Mouse (Mus musculus): Measurements from ENCODE around the gene Zmiz1.

DNA sequence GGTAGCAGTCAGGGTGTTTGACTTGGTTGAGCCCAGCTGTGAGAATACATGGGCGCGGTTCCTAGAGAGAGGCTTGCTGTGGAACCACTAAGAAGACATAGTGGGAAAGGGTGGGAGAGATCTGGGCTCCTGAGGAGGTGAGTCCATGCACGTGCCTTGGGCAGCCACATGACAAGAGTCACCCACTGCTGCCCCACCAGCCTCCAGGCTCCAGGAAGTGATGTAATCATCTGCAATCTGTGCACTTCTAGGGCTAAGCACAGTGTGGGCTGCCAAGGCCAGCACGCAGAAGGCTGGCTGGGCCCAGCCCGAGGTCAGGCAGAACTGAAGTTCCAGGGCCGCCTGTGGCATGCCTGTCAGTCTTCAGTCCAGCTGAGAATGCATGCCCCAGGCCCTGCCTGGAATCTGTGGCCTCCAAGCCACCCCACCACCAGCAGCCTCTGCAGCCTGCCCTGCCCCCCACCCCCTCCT, 46.3 kb downstream of the Zmiz1 start:
- TF ChIP-seq MYOG (IDR thresholded peaks at IDR 0.05; ENCODE audit: control insufficient read depth in 1 of 3, insufficient read depth in 1 of 3, insufficient read length in 2 of 3, low read depth in 2 of 3) (peak; percentile 81 to 97 (median 90)), TCF12 (IDR thresholded peaks at IDR 0.05; ENCODE audit: insufficient read depth, poor library complexity, severe bottlenecking) (peak; percentile 84), MAX (IDR thresholded peaks at IDR 0.05; ENCODE audit: low read depth) (no peak), POLR2A (IDR thresholded peaks at IDR 0.05; ENCODE audit: insufficient read length, low read depth) (peak; percentile 56), SRF (IDR thresholded peaks at IDR 0.05; ENCODE audit: control insufficient read depth, insufficient read length, low read depth) (no peak)
